Mouse (Mus musculus) embryonic facial prominence, embryonic 11.5 days (tissue): ENCODE results near the gene B4galt5. TPM values are rescaled to one million over a fixed set of nuclear protein-coding genes. Genes with fewer than 3 reads are reported as not detected.

ENCODE experiments used
- ATAC-seq: fragments of 200-750 bp; cut with Nextera tagmentation; replicated peaks from 2 replicates; pipeline ENCODE4 v1.8.0; 2017; ENCODE audit warnings: low read depth; ENCODE audit not compliant: insufficient number of reproducible peaks, low FRiP score, low TSS enrichment
- DNase-seq: peaks from one replicate; pipeline ENCODE4 v3.0.0-alpha.2; 2015; ENCODE audit warnings: low spot score
- H3K27ac ChIP-seq: fragments of 300-500 bp; sonication (generic); replicated peaks from 2 replicates; pipeline ENCODE4 v1.5.1; 2014; ENCODE audit warnings: mild to moderate bottlenecking, low read depth, low read length, control low read depth
- H3K27me3 ChIP-seq: fragments of 300-500 bp; sonication (generic); 2 replicates; pipeline ENCODE4 v1.6.1; 2014; ENCODE audit warnings: mild to moderate bottlenecking, low read length, moderate library complexity, mixed read lengths; ENCODE audit not compliant: control insufficient read depth, insufficient read depth
- H3K36me3 ChIP-seq: fragments of 300-500 bp; sonication (generic); replicated peaks from 2 replicates; pipeline ENCODE4 v1.6.1; 2014; ENCODE audit warnings: low read depth, mild to moderate bottlenecking, low read length, moderate library complexity, mixed read lengths; ENCODE audit not compliant: control insufficient read depth, insufficient read depth
- H3K4me1 ChIP-seq: fragments of 300-500 bp; sonication (generic); 2 replicates; pipeline ENCODE4 v1.6.1; 2014; ENCODE audit warnings: low read length, mixed read lengths; ENCODE audit not compliant: control insufficient read depth, insufficient read depth
- H3K4me2 ChIP-seq: fragments of 300-500 bp; sonication (generic); 2 replicates; pipeline ENCODE4 v1.6.1; 2014; ENCODE audit warnings: low read depth, mild to moderate bottlenecking, control low read depth, low read length, moderate library complexity
- H3K4me3 ChIP-seq: fragments of 300-500 bp; sonication (generic); 2 replicates; pipeline ENCODE4 v1.5.1; 2014; ENCODE audit warnings: low read depth, low read length, control low read depth
- H3K9ac ChIP-seq: fragments of 300-500 bp; sonication (generic); replicated peaks from 2 replicates; pipeline ENCODE4 v1.6.1; 2014; ENCODE audit warnings: mild to moderate bottlenecking, control low read depth, low read length
- H3K9me3 ChIP-seq: fragments of 300-500 bp; sonication (generic); replicated peaks from 2 replicates; pipeline ENCODE4 v1.6.1; 2016; ENCODE audit warnings: mild to moderate bottlenecking, low read length, inconsistent platforms, mixed read lengths; ENCODE audit not compliant: control insufficient read depth
- WGBS: fragments of 180-500 bp; shearing (Covaris S2); extraction: QIAGEN DNeasy Blood & Tissue Kit; methylation state at CpG from one replicate; pipeline ENCODE4 v1.1.7; 2014; 5-methylcytosine and 5-hydroxymethylcytosine counted together
- polyA plus RNA-seq: library from polyadenylated mRNA; unstranded; fragments of >200 nt; fragmentation: Nextera tagmentation; extraction: Ambion mirVana; gene quantifications from 2 replicates; pipeline ENCODE4 v1.2.1, GENCODE M21; 2014

The B4galt5 gene
- polyA plus RNA-seq, 1 experiment from 2014 or later: 17.0 TPM

- WGBS: 73% methylated on average over 9 of the region's 9 CpGs
- no peak for ATAC-seq
- no peaks in the 10 kb centered on the region for H3K27me3 ChIP-seq
These were observed 13.9 kb downstream of the B4galt5 start for GRCm38 (mm10) chr2:167335066-167335465.

GRCm38 (mm10) chr2:167334312-167334711 lies 14.7 kb downstream of the B4galt5 start:
- Histone ChIP-seq H3K27me3 (no peaks in the 10 kb centered on the region), H3K4me1 (no peaks in the 10 kb centered on the region), H3K9me3 (no peaks in the 10 kb centered on the region), H3K4me2 (no peak overlapping the region), H3K36me3 (no peaks in the 10 kb centered on the region), H3K27ac (no peak overlapping the region), H3K4me3 (no peak overlapping the region), H3K9ac (no peak overlapping the region)
- DNase-seq (no peak), ATAC-seq (no peak)
- WGBS: 85% methylated on average over 4 of the region's 4 CpGs

More at GRCm38 (mm10) chr2:167335066-167335465, 13.9 kb downstream of the B4galt5 start:
- H3K9me3 ChIP-seq: no peaks in the 10 kb centered on the region
- no peak overlapping the region for H3K9ac ChIP-seq
- no peaks in the 10 kb centered on the region for H3K36me3 ChIP-seq
- H3K4me1 ChIP-seq: no peaks in the 10 kb centered on the region
- no peak overlapping the region for H3K4me3 ChIP-seq
- no peak for DNase-seq
- no peak overlapping the region for H3K27ac ChIP-seq
- no peak overlapping the region for H3K4me2 ChIP-seq

GRCm38 (mm10) chr2:167333450-167333849 lies 15.5 kb downstream of the B4galt5 start:
- Histone ChIP-seq H3K27ac (no peak overlapping the region), H3K4me3 (no peak overlapping the region), H3K9me3 (no peaks in the 10 kb centered on the region), H3K4me2 (no peak overlapping the region), H3K4me1 (no peaks in the 10 kb centered on the region), H3K9ac (no peak overlapping the region), H3K36me3 (no peaks in the 10 kb centered on the region), H3K27me3 (no peaks in the 10 kb centered on the region)
- WGBS: 93% methylated on average over 6 of the region's 6 CpGs
- ATAC-seq: no peak
- DNase-seq: no peak

GRCm38 (mm10) chr2:167332336-167332987 lies 16.5 kb downstream of the B4galt5 start:
- no peak for DNase-seq
- 64% methylated on average over 7 of the region's 7 CpGs for WGBS

GRCm38 (mm10) chr2:167331432-167331921 lies 17.5 kb downstream of the B4galt5 start:
- no peak overlapping the region for H3K4me3 ChIP-seq
- H3K27me3 ChIP-seq: no peaks in the 10 kb centered on the region
- ATAC-seq (no peak), DNase-seq (no peak)
- WGBS: 64% methylated on average over 5 of the region's 5 CpGs
- 0 out of 2 replicates have a peak overlapping the region, but pooled peaks have one; percentile 13 for H3K9ac ChIP-seq
- H3K9me3 ChIP-seq: no peaks in the 10 kb centered on the region
- H3K4me1 ChIP-seq: no peaks in the 10 kb centered on the region
- no peak overlapping the region for H3K4me2 ChIP-seq
- H3K27ac ChIP-seq: no peak overlapping the region
- no peaks in the 10 kb centered on the region for H3K36me3 ChIP-seq

More at GRCm38 (mm10) chr2:167332336-167332987, 16.5 kb downstream of the B4galt5 start:
- Histone ChIP-seq H3K4me3 (no peak overlapping the region), H3K9ac (no peak overlapping the region), H3K27me3 (no peaks in the 10 kb centered on the region), H3K4me2 (no peak overlapping the region), H3K36me3 (no peaks in the 10 kb centered on the region), H3K27ac (no peak overlapping the region), H3K9me3 (no peaks in the 10 kb centered on the region), H3K4me1 (no peaks in the 10 kb centered on the region)
- ATAC-seq: no peak

- H3K36me3 ChIP-seq: no peaks in the 10 kb centered on the region
- WGBS: 85% methylated on average over 5 of the region's 5 CpGs
- ATAC-seq: no peak
- no peak overlapping the region for H3K4me2 ChIP-seq
- H3K4me1 ChIP-seq: no peaks in the 10 kb centered on the region
- H3K9me3 ChIP-seq: no peaks in the 10 kb centered on the region
- no peaks in the 10 kb centered on the region for H3K27me3 ChIP-seq
- H3K4me3 ChIP-seq: no peak overlapping the region
- no peak for DNase-seq
- no peak overlapping the region for H3K9ac ChIP-seq
- H3K27ac ChIP-seq: no peak overlapping the region
These were observed 18.4 kb downstream of the B4galt5 start for GRCm38 (mm10) chr2:167330581-167330980.

GRCm38 (mm10) chr2:167329478-167330262 lies 19.3 kb downstream of the B4galt5 start:
- Histone ChIP-seq H3K4me3 (no peak overlapping the region), H3K4me2 (no peak overlapping the region), H3K9me3 (no peaks in the 10 kb centered on the region), H3K27ac (no peak overlapping the region), H3K27me3 (no peaks in the 10 kb centered on the region), H3K9ac (no peak overlapping the region), H3K36me3 (no peaks in the 10 kb centered on the region), H3K4me1 (no peaks in the 10 kb centered on the region)
- 94% methylated on average over 9 of the region's 9 CpGs for WGBS
- no peak for DNase-seq
- ATAC-seq: no peak

- Histone ChIP-seq H3K4me2 (no peak overlapping the region), H3K36me3 (no peaks in the 10 kb centered on the region), H3K9ac (no peak overlapping the region), H3K27me3 (no peaks in the 10 kb centered on the region), H3K27ac (no peak overlapping the region), H3K4me1 (no peaks in the 10 kb centered on the region), H3K4me3 (no peak overlapping the region), H3K9me3 (no peaks in the 10 kb centered on the region)
- no peak for ATAC-seq
- WGBS: 86% methylated on average over 6 of the region's 6 CpGs
- no peak for DNase-seq
These were observed 20.6 kb downstream of the B4galt5 start for GRCm38 (mm10) chr2:167328340-167328739.
